Mouse (Mus musculus) embryonic facial prominence, embryonic 14.5 days (tissue): ENCODE measurements at regions not wholly inside any gene's neighbourhood (a gene's known extent, or its start where the extent isn't known, plus 50 kb on each side); places are given as distances from the start of the nearest gene placed in this dataset.

Source experiments
- ATAC-seq: fragments of 200-750 bp; cut with Nextera tagmentation; 2 replicates; pipeline ENCODE4 v1.8.0; 2017; ENCODE audit warnings: low read depth, moderate number of reproducible peaks, moderate TSS enrichment
- DNase-seq: peaks from one replicate; pipeline ENCODE4 v3.0.0-alpha.2; 2015; ENCODE audit warnings: low spot score
- H3K27ac ChIP-seq: fragments of 300-500 bp; sonication (generic); replicated peaks from 2 replicates; pipeline ENCODE4 v1.5.1; 2014; ENCODE audit warnings: low read depth, mild to moderate bottlenecking, low read length, moderate library complexity
- H3K27me3 ChIP-seq: fragments of 300-500 bp; sonication (generic); replicated peaks from 2 replicates; pipeline ENCODE4 v1.6.1; 2014; ENCODE audit warnings: low read length; ENCODE audit not compliant: control insufficient read depth, insufficient read depth
- H3K36me3 ChIP-seq: fragments of 300-500 bp; sonication (generic); 2 replicates; pipeline ENCODE4 v1.6.1; 2014; ENCODE audit warnings: low read length, mixed read lengths; ENCODE audit not compliant: control insufficient read depth, insufficient read depth
- H3K4me1 ChIP-seq: fragments of 300-500 bp; sonication (generic); 2 replicates; pipeline ENCODE4 v1.6.1; 2014; ENCODE audit warnings: antibody characterized with exemption, low read length; ENCODE audit not compliant: control insufficient read depth, insufficient read depth
- H3K4me2 ChIP-seq: fragments of 300-500 bp; sonication (generic); 2 replicates; pipeline ENCODE4 v1.6.1; 2014; ENCODE audit warnings: low read depth, mild to moderate bottlenecking, low read length, moderate library complexity, mixed read lengths
- H3K4me3 ChIP-seq: fragments of 300-500 bp; sonication (generic); 2 replicates; pipeline ENCODE4 v1.5.1; 2014; ENCODE audit warnings: low read depth, mild to moderate bottlenecking, low read length
- H3K9ac ChIP-seq: fragments of 300-500 bp; sonication (generic); 2 replicates; pipeline ENCODE4 v1.6.1; 2014; ENCODE audit warnings: low read depth, mild to moderate bottlenecking, low read length, moderate library complexity, mixed read lengths
- H3K9me3 ChIP-seq: fragments of 300-500 bp; sonication (generic); 2 replicates; pipeline ENCODE4 v1.6.1; 2016; ENCODE audit warnings: low read length; ENCODE audit not compliant: control insufficient read depth
- WGBS: fragments of 180-500 bp; shearing (Covaris S2); extraction: QIAGEN DNeasy Blood & Tissue Kit; methylation state at CpG from one replicate; pipeline ENCODE4 v1.1.7; 2014; 5-methylcytosine and 5-hydroxymethylcytosine counted together

GRCm38 (mm10) chr6:141159326-141159725 lies 89.7 kb upstream of the Pde3a start:
- Histone ChIP-seq H3K9me3 (0 out of 2 replicates have a peak, but pooled peaks cover 5% of the 10 kb centered on the region), H3K36me3 (no peaks in the 10 kb centered on the region), H3K27me3 (no peaks in the 10 kb centered on the region), H3K4me1 (no peaks in the 10 kb centered on the region), H3K4me2 (no peak overlapping the region), H3K9ac (no peak overlapping the region), H3K27ac (no peak overlapping the region), H3K4me3 (no peak overlapping the region)
- WGBS: 58% methylated on average over 5 of the region's 5 CpGs
- DNase-seq (no peak), ATAC-seq (no peak)

- no peaks in the 10 kb centered on the region for H3K27me3 ChIP-seq
- no peaks in the 10 kb centered on the region for H3K9me3 ChIP-seq
- H3K4me2 ChIP-seq: no peak overlapping the region
- WGBS: 44% methylated on average over 3 of the region's 3 CpGs
- DNase-seq (peak; percentile 29), ATAC-seq (peak; percentile 62; the same call in 1 of the 2 replicates)
- no peaks in the 10 kb centered on the region for H3K36me3 ChIP-seq
- no peak overlapping the region for H3K9ac ChIP-seq
- no peak overlapping the region for H3K27ac ChIP-seq
- H3K4me3 ChIP-seq: no peak overlapping the region
- no peaks in the 10 kb centered on the region for H3K4me1 ChIP-seq
These were observed 87.3 kb upstream of the Pde3a start for GRCm38 (mm10) chr6:141161626-141162233.

- ATAC-seq (no peak), DNase-seq (no peak)
- Histone ChIP-seq H3K4me1 (no peaks in the 10 kb centered on the region), H3K27ac (no peak overlapping the region), H3K4me3 (no peak overlapping the region), H3K9me3 (no peaks in the 10 kb centered on the region), H3K27me3 (no peaks in the 10 kb centered on the region), H3K9ac (no peak overlapping the region), H3K36me3 (no peaks in the 10 kb centered on the region), H3K4me2 (no peak overlapping the region)
- 62% methylated on average over 3 of the region's 3 CpGs for WGBS
These were observed 81.8 kb upstream of the Pde3a start for GRCm38 (mm10) chr6:141167270-141167669.

GRCm38 (mm10) chr6:141168356-141168755 lies 80.7 kb upstream of the Pde3a start:
- no peak overlapping the region for H3K9ac ChIP-seq
- no peak overlapping the region for H3K4me2 ChIP-seq
- 37% methylated on average over 3 of the region's 3 CpGs for WGBS
- H3K27me3 ChIP-seq: no peaks in the 10 kb centered on the region
- H3K9me3 ChIP-seq: no peaks in the 10 kb centered on the region
- H3K36me3 ChIP-seq: no peaks in the 10 kb centered on the region
- DNase-seq: peak; percentile 47
- H3K4me3 ChIP-seq: no peak overlapping the region
- no peak overlapping the region for H3K27ac ChIP-seq
- no peaks in the 10 kb centered on the region for H3K4me1 ChIP-seq
- ATAC-seq: no peak

GRCm38 (mm10) chr6:141183782-141184181 lies 65.3 kb upstream of the Pde3a start:
- Histone ChIP-seq H3K9ac (no peak overlapping the region), H3K36me3 (no peaks in the 10 kb centered on the region), H3K4me1 (no peaks in the 10 kb centered on the region), H3K4me3 (no peak overlapping the region), H3K4me2 (no peak overlapping the region), H3K27me3 (no peaks in the 10 kb centered on the region), H3K9me3 (no peaks in the 10 kb centered on the region), H3K27ac (no peak overlapping the region)
- WGBS: 65% methylated on average over 1 of the region's 1 CpGs
- ATAC-seq: peak; percentile 63; the same call in 1 of the 2 replicates
- DNase-seq: peak; percentile 50

- Histone ChIP-seq H3K4me1 (no peaks in the 10 kb centered on the region), H3K27ac (no peak overlapping the region), H3K9ac (no peak overlapping the region), H3K9me3 (no peaks in the 10 kb centered on the region), H3K4me3 (no peak overlapping the region), H3K27me3 (no peaks in the 10 kb centered on the region), H3K4me2 (no peak overlapping the region), H3K36me3 (no peaks in the 10 kb centered on the region)
- WGBS: 53% methylated on average over 3 of the region's 3 CpGs
- DNase-seq (no peak), ATAC-seq (no peak)
These were observed 61.0 kb upstream of the Pde3a start for GRCm38 (mm10) chr6:141188036-141188435.

- no peak overlapping the region for H3K9ac ChIP-seq
- DNase-seq (no peak), ATAC-seq (no peak)
- H3K36me3 ChIP-seq: no peaks in the 10 kb centered on the region
- no peak overlapping the region for H3K4me2 ChIP-seq
- H3K27me3 ChIP-seq: no peaks in the 10 kb centered on the region
- H3K9me3 ChIP-seq: no peaks in the 10 kb centered on the region
- no peak overlapping the region for H3K4me3 ChIP-seq
- no peaks in the 10 kb centered on the region for H3K4me1 ChIP-seq
- no peak overlapping the region for H3K27ac ChIP-seq
- 79% methylated on average over 5 of the region's 5 CpGs for WGBS
These were observed 60.0 kb upstream of the Pde3a start for GRCm38 (mm10) chr6:141189093-141189492.

- Histone ChIP-seq H3K9ac (no peak overlapping the region), H3K27ac (no peak overlapping the region), H3K27me3 (no peaks in the 10 kb centered on the region), H3K4me3 (no peak overlapping the region), H3K4me1 (no peaks in the 10 kb centered on the region), H3K36me3 (no peaks in the 10 kb centered on the region), H3K4me2 (no peak overlapping the region), H3K9me3 (no peaks in the 10 kb centered on the region)
- DNase-seq: no peak
- no peak for ATAC-seq
- WGBS: 71% methylated on average over 3 of the region's 3 CpGs
These were observed 59.4 kb upstream of the Pde3a start for GRCm38 (mm10) chr6:141189701-141190100.

- no peaks in the 10 kb centered on the region for H3K9me3 ChIP-seq
- WGBS: 69% methylated on average over 5 of the region's 5 CpGs
These were observed 58.7 kb upstream of the Pde3a start for GRCm38 (mm10) chr6:141190383-141190782.

More at GRCm38 (mm10) chr6:141190383-141190782, 58.7 kb upstream of the Pde3a start:
- no peaks in the 10 kb centered on the region for H3K36me3 ChIP-seq
- no peak overlapping the region for H3K9ac ChIP-seq
- no peak overlapping the region for H3K4me2 ChIP-seq
- no peak for ATAC-seq
- no peak for DNase-seq
- no peaks in the 10 kb centered on the region for H3K27me3 ChIP-seq
- no peak overlapping the region for H3K27ac ChIP-seq
- no peak overlapping the region for H3K4me3 ChIP-seq
- no peaks in the 10 kb centered on the region for H3K4me1 ChIP-seq
